Mouse (Mus musculus): Measurements from ENCODE around the gene Lrig3.

The Lrig3 gene

GRCm38 (mm10) chr10:126002081-126002755 is 36.2 kb downstream of the Lrig3 start:
- H3K9me3 ChIP-seq (ENCODE audit: low read length): no peaks in the 10 kb centered on the region
- peaks cover 8% of the 10 kb centered on the region for H3K4me1 ChIP-seq (replicated peaks; ENCODE audit: low read depth, low read length)
- 0 out of 2 replicates have a peak, but pooled peaks have one; percentile 3 for TF ChIP-seq CTCF (conservative IDR thresholded peaks at IDR 0.05; ENCODE audit: low read length)
- no peak for TF ChIP-seq POU5F1 (IDR thresholded peaks at IDR 0.05; ENCODE audit: borderline replicate concordance, low read length)
- H3K36me3 ChIP-seq (ENCODE audit: insufficient read depth, low read length): peaks cover 84% of the 10 kb centered on the region
- no peaks in the 10 kb centered on the region for H3K27me3 ChIP-seq (ENCODE audit: insufficient read depth, low read length)
- no peak overlapping the region for H3K4me3 ChIP-seq (replicated peaks; ENCODE audit: low read length)

- no peak for TF ChIP-seq NANOG (IDR thresholded peaks at IDR 0.05; ENCODE audit: borderline replicate concordance, low read length)
- TF ChIP-seq POU5F1 (IDR thresholded peaks at IDR 0.05; ENCODE audit: borderline replicate concordance, low read length): no peak
- no peak for TF ChIP-seq CTCF (conservative IDR thresholded peaks at IDR 0.05; ENCODE audit: low read length)
- Histone ChIP-seq H3K36me3 (ENCODE audit: insufficient read depth, low read length) (peaks cover 82% of the 10 kb centered on the region), H3K9me3 (ENCODE audit: low read length) (no peaks in the 10 kb centered on the region), H3K4me3 (replicated peaks; ENCODE audit: low read length) (no peak overlapping the region), H3K4me1 (replicated peaks; ENCODE audit: low read depth, low read length) (peaks cover 10% of the 10 kb centered on the region), H3K27me3 (ENCODE audit: insufficient read depth, low read length) (no peaks in the 10 kb centered on the region)
Measured at GRCm38 (mm10) chr10:126002818-126003506, 37.0 kb downstream of the Lrig3 start.

GRCm38 (mm10) chr10:126003857-126004256 is 37.9 kb downstream of the Lrig3 start:
- peaks cover 13% of the 10 kb centered on the region for H3K4me1 ChIP-seq (replicated peaks; ENCODE audit: low read depth, low read length)
- no peak for TF ChIP-seq CTCF (conservative IDR thresholded peaks at IDR 0.05; ENCODE audit: low read length)
- no peak for TF ChIP-seq POU5F1 (IDR thresholded peaks at IDR 0.05; ENCODE audit: borderline replicate concordance, low read length)
- no peak for TF ChIP-seq NANOG (IDR thresholded peaks at IDR 0.05; ENCODE audit: borderline replicate concordance, low read length)

GRCm38 (mm10) chr10:126013667-126014066 is 47.7 kb downstream of the Lrig3 start:
- TF ChIP-seq CTCF (conservative IDR thresholded peaks at IDR 0.05; ENCODE audit: low read length) (no peak), NANOG (IDR thresholded peaks at IDR 0.05; ENCODE audit: borderline replicate concordance, low read length) (no peak), POU5F1 (IDR thresholded peaks at IDR 0.05; ENCODE audit: borderline replicate concordance, low read length) (no peak)
- H3K4me3 ChIP-seq (replicated peaks; ENCODE audit: low read length): no peak overlapping the region
- peaks cover 84% of the 10 kb centered on the region for H3K36me3 ChIP-seq (ENCODE audit: insufficient read depth, low read length)
- no peaks in the 10 kb centered on the region for H3K27me3 ChIP-seq (ENCODE audit: insufficient read depth, low read length)
- H3K4me1 ChIP-seq (replicated peaks; ENCODE audit: low read depth, low read length): no peaks in the 10 kb centered on the region
- no peaks in the 10 kb centered on the region for H3K9me3 ChIP-seq (ENCODE audit: low read length)

More at GRCm38 (mm10) chr10:126003857-126004256, 37.9 kb downstream of the Lrig3 start:
- Histone ChIP-seq H3K36me3 (ENCODE audit: insufficient read depth, low read length) (peaks cover 86% of the 10 kb centered on the region), H3K27me3 (ENCODE audit: insufficient read depth, low read length) (no peaks in the 10 kb centered on the region), H3K9me3 (ENCODE audit: low read length) (no peaks in the 10 kb centered on the region), H3K4me3 (replicated peaks; ENCODE audit: low read length) (no peak overlapping the region)

- Histone ChIP-seq H3K4me3 (replicated peaks; ENCODE audit: low read length) (no peak overlapping the region), H3K9me3 (ENCODE audit: low read length) (no peaks in the 10 kb centered on the region), H3K36me3 (ENCODE audit: insufficient read depth, low read length) (peaks cover 74% of the 10 kb centered on the region), H3K27me3 (ENCODE audit: insufficient read depth, low read length) (no peaks in the 10 kb centered on the region), H3K4me1 (replicated peaks; ENCODE audit: low read depth, low read length) (no peaks in the 10 kb centered on the region)
- TF ChIP-seq NANOG (IDR thresholded peaks at IDR 0.05; ENCODE audit: borderline replicate concordance, low read length) (no peak), CTCF (conservative IDR thresholded peaks at IDR 0.05; ENCODE audit: low read length) (no peak)
Measured at GRCm38 (mm10) chr10:126014673-126015072, 48.7 kb downstream of the Lrig3 start.

GRCm38 (mm10) chr10:126015644-126016043 is 49.7 kb downstream of the Lrig3 start:
- no peak overlapping the region for H3K4me3 ChIP-seq (replicated peaks; ENCODE audit: low read length)
- TF ChIP-seq CTCF (conservative IDR thresholded peaks at IDR 0.05; ENCODE audit: low read length) (no peak), POU5F1 (IDR thresholded peaks at IDR 0.05; ENCODE audit: borderline replicate concordance, low read length) (no peak)
- H3K27me3 ChIP-seq (ENCODE audit: insufficient read depth, low read length): no peaks in the 10 kb centered on the region
- H3K9me3 ChIP-seq (ENCODE audit: low read length): no peaks in the 10 kb centered on the region
- H3K36me3 ChIP-seq (ENCODE audit: insufficient read depth, low read length): peaks cover 65% of the 10 kb centered on the region
- H3K4me1 ChIP-seq (replicated peaks; ENCODE audit: low read depth, low read length): no peaks in the 10 kb centered on the region

GRCm38 (mm10) chr10:126019350-126019991 is 53.5 kb downstream of the Lrig3 start:
- Histone ChIP-seq H3K36me3 (ENCODE audit: insufficient read depth, low read length) (peaks cover 26% of the 10 kb centered on the region), H3K4me1 (replicated peaks; ENCODE audit: low read depth, low read length) (no peaks in the 10 kb centered on the region), H3K9me3 (ENCODE audit: low read length) (peaks cover 28% of the 10 kb centered on the region), H3K4me3 (replicated peaks; ENCODE audit: low read length) (no peak overlapping the region), H3K27me3 (ENCODE audit: insufficient read depth, low read length) (no peaks in the 10 kb centered on the region)
- TF ChIP-seq POU5F1 (IDR thresholded peaks at IDR 0.05; ENCODE audit: borderline replicate concordance, low read length): no peak
- TF ChIP-seq CTCF (conservative IDR thresholded peaks at IDR 0.05; ENCODE audit: low read length): no peak
- no peak for TF ChIP-seq NANOG (IDR thresholded peaks at IDR 0.05; ENCODE audit: borderline replicate concordance, low read length)

- Histone ChIP-seq H3K4me3 (replicated peaks; ENCODE audit: low read length) (no peak overlapping the region), H3K4me1 (replicated peaks; ENCODE audit: low read depth, low read length) (no peaks in the 10 kb centered on the region), H3K36me3 (ENCODE audit: insufficient read depth, low read length) (no peaks in the 10 kb centered on the region), H3K27me3 (ENCODE audit: insufficient read depth, low read length) (no peaks in the 10 kb centered on the region), H3K9me3 (ENCODE audit: low read length) (peaks cover 60% of the 10 kb centered on the region)
- no peak for TF ChIP-seq CTCF (conservative IDR thresholded peaks at IDR 0.05; ENCODE audit: low read length)
- no peak for TF ChIP-seq POU5F1 (IDR thresholded peaks at IDR 0.05; ENCODE audit: borderline replicate concordance, low read length)
- no peak for TF ChIP-seq NANOG (IDR thresholded peaks at IDR 0.05; ENCODE audit: borderline replicate concordance, low read length)
Measured at GRCm38 (mm10) chr10:126028574-126029440, 62.8 kb downstream of the Lrig3 start.

Measured in E14TG2a.4 (cell line).